Mouse (Mus musculus) hindbrain, embryonic 13.5 days (tissue): ENCODE measurements around the gene Iqgap2. TPM values are rescaled to one million over a fixed set of nuclear protein-coding genes. Genes with fewer than 3 reads are reported as not detected.
A peak's percentile ranks its signal among the peaks of the same experiment; 100 is the strongest.

ENCODE experiments used
- ATAC-seq: fragments of 200-750 bp; cut with Nextera tagmentation; 2 replicates; pipeline ENCODE4 v1.8.0; 2017; ENCODE audit warnings: moderate TSS enrichment; ENCODE audit not compliant: low FRiP score
- H3K27ac ChIP-seq: fragments of 300-500 bp; sonication (generic); 2 replicates; pipeline ENCODE4 v1.5.1; 2015; ENCODE audit warnings: inconsistent platforms, mild to moderate bottlenecking, moderate library complexity
- H3K27me3 ChIP-seq: fragments of 300-500 bp; sonication (generic); 2 replicates; pipeline ENCODE4 v1.6.1; 2015; ENCODE audit warnings: mild to moderate bottlenecking, inconsistent platforms
- H3K36me3 ChIP-seq: fragments of 300-500 bp; sonication (generic); 2 replicates; pipeline ENCODE4 v1.6.1; 2015; ENCODE audit warnings: mild to moderate bottlenecking, inconsistent platforms
- H3K4me1 ChIP-seq: fragments of 300-500 bp; sonication (generic); replicated peaks from 2 replicates; pipeline ENCODE4 v1.6.1; 2015; ENCODE audit warnings: inconsistent platforms
- H3K4me2 ChIP-seq: fragments of 300-500 bp; sonication (generic); 2 replicates; pipeline ENCODE4 v1.6.1; 2015; ENCODE audit warnings: inconsistent platforms, mild to moderate bottlenecking, moderate library complexity
- H3K4me3 ChIP-seq: fragments of 300-500 bp; sonication (generic); 2 replicates; pipeline ENCODE4 v1.5.1; 2015; ENCODE audit warnings: mild to moderate bottlenecking, inconsistent platforms
- H3K9ac ChIP-seq: fragments of 300-500 bp; sonication (generic); 2 replicates; pipeline ENCODE4 v1.6.1; 2015; ENCODE audit warnings: mild to moderate bottlenecking, inconsistent platforms
- H3K9me3 ChIP-seq: fragments of 300-500 bp; sonication (generic); 2 replicates; pipeline ENCODE4 v1.6.1; 2016; ENCODE audit warnings: inconsistent platforms
- WGBS: fragments of 180-500 bp; shearing (Covaris S2); methylation state at CpG from one replicate; pipeline ENCODE4 v1.1.7; 2015; 5-methylcytosine and 5-hydroxymethylcytosine counted together
- polyA plus RNA-seq: library from polyadenylated mRNA; unstranded; fragments of >200 nt; fragmentation: Nextera tagmentation; extraction: Ambion mirVana; gene quantifications from 2 replicates; pipeline ENCODE4 v1.2.1, GENCODE M21; 2015

The Iqgap2 gene
- polyA plus RNA-seq, 1 experiment from 2014 or later: 5.4 TPM

- Histone ChIP-seq H3K9ac (no peak overlapping the region), H3K27me3 (no peaks in the 10 kb centered on the region), H3K4me3 (no peak overlapping the region), H3K4me1 (peaks cover 6% of the 10 kb centered on the region; the same call in 1 of the 2 replicates), H3K4me2 (no peak overlapping the region), H3K27ac (no peak overlapping the region), H3K36me3 (no peaks in the 10 kb centered on the region), H3K9me3 (no peaks in the 10 kb centered on the region)
- WGBS: 63% methylated on average over 6 of the region's 6 CpGs
- peak; percentile 65; the same call in 1 of the 2 replicates for ATAC-seq
These were observed 11.1 kb downstream of the Iqgap2 start for GRCm38 (mm10) chr13:95880633-95881032.

GRCm38 (mm10) chr13:95871993-95872392, 19.7 kb downstream of the Iqgap2 start:
- Histone ChIP-seq H3K4me2 (no peak overlapping the region), H3K4me1 (peaks cover 35% of the 10 kb centered on the region), H3K9me3 (no peaks in the 10 kb centered on the region), H3K4me3 (no peak overlapping the region), H3K36me3 (no peaks in the 10 kb centered on the region), H3K9ac (no peak overlapping the region), H3K27me3 (no peaks in the 10 kb centered on the region), H3K27ac (no peak overlapping the region)
- 71% methylated on average over 4 of the region's 4 CpGs for WGBS
- no peak for ATAC-seq

- H3K4me3 ChIP-seq: no peak overlapping the region
- 97% methylated on average over 6 of the region's 8 CpGs for WGBS
- H3K4me1 ChIP-seq: peaks cover 35% of the 10 kb centered on the region
- H3K9ac ChIP-seq: no peak overlapping the region
- no peaks in the 10 kb centered on the region for H3K36me3 ChIP-seq
- no peaks in the 10 kb centered on the region for H3K9me3 ChIP-seq
- no peak for ATAC-seq
- H3K4me2 ChIP-seq: no peak overlapping the region
- H3K27me3 ChIP-seq: no peaks in the 10 kb centered on the region
- H3K27ac ChIP-seq: no peak overlapping the region
These were observed 21.1 kb downstream of the Iqgap2 start for GRCm38 (mm10) chr13:95870626-95871025.

GRCm38 (mm10) chr13:95868896-95869540, 22.7 kb downstream of the Iqgap2 start:
- no peak overlapping the region for H3K9ac ChIP-seq
- peaks cover 35% of the 10 kb centered on the region for H3K4me1 ChIP-seq
- H3K36me3 ChIP-seq: no peaks in the 10 kb centered on the region
- peak; percentile 83 for ATAC-seq
- 27% methylated on average over 8 of the region's 8 CpGs for WGBS
- H3K9me3 ChIP-seq: no peaks in the 10 kb centered on the region
- H3K27me3 ChIP-seq: no peaks in the 10 kb centered on the region
- H3K27ac ChIP-seq: peak overlapping the region; percentile 74
- H3K4me2 ChIP-seq: peak overlapping the region; percentile 27
- H3K4me3 ChIP-seq: no peak overlapping the region

- H3K36me3 ChIP-seq: no peaks in the 10 kb centered on the region
- WGBS: 86% methylated on average over 8 of the region's 8 CpGs
- ATAC-seq: no peak
- H3K4me2 ChIP-seq: no peak overlapping the region
- H3K4me1 ChIP-seq: no peaks in the 10 kb centered on the region
- no peaks in the 10 kb centered on the region for H3K9me3 ChIP-seq
- H3K27ac ChIP-seq: no peak overlapping the region
- no peak overlapping the region for H3K9ac ChIP-seq
- H3K27me3 ChIP-seq: no peaks in the 10 kb centered on the region
- H3K4me3 ChIP-seq: no peak overlapping the region
These were observed 29.5 kb downstream of the Iqgap2 start for GRCm38 (mm10) chr13:95862201-95862600.

- ATAC-seq: no peak
- no peaks in the 10 kb centered on the region for H3K27me3 ChIP-seq
These were observed 32.5 kb downstream of the Iqgap2 start for GRCm38 (mm10) chr13:95859271-95859670.

GRCm38 (mm10) chr13:95858866-95859265, 32.9 kb downstream of the Iqgap2 start:
- H3K27me3 ChIP-seq: no peaks in the 10 kb centered on the region
- no peaks in the 10 kb centered on the region for H3K4me1 ChIP-seq
- ATAC-seq: no peak
- no peak overlapping the region for H3K27ac ChIP-seq
- WGBS: 90% methylated on average over 9 of the region's 9 CpGs
- H3K9me3 ChIP-seq: no peaks in the 10 kb centered on the region
- no peak overlapping the region for H3K4me3 ChIP-seq
- H3K9ac ChIP-seq: no peak overlapping the region
- no peaks in the 10 kb centered on the region for H3K36me3 ChIP-seq
- H3K4me2 ChIP-seq: no peak overlapping the region

More at GRCm38 (mm10) chr13:95859271-95859670, 32.5 kb downstream of the Iqgap2 start:
- Histone ChIP-seq H3K9me3 (no peaks in the 10 kb centered on the region), H3K4me1 (no peaks in the 10 kb centered on the region), H3K36me3 (no peaks in the 10 kb centered on the region), H3K27ac (no peak overlapping the region), H3K4me3 (no peak overlapping the region), H3K9ac (no peak overlapping the region), H3K4me2 (no peak overlapping the region)
- 73% methylated on average over 4 of the region's 4 CpGs for WGBS

GRCm38 (mm10) chr13:95855537-95855936, 36.2 kb downstream of the Iqgap2 start:
- WGBS: 93% methylated on average over 4 of the region's 4 CpGs
- Histone ChIP-seq H3K9me3 (no peaks in the 10 kb centered on the region), H3K27me3 (no peaks in the 10 kb centered on the region), H3K4me3 (no peak overlapping the region), H3K4me1 (peaks cover 3% of the 10 kb centered on the region; the same call in 1 of the 2 replicates), H3K27ac (no peak overlapping the region), H3K4me2 (no peak overlapping the region), H3K36me3 (no peaks in the 10 kb centered on the region), H3K9ac (no peak overlapping the region)
- no peak for ATAC-seq

GRCm38 (mm10) chr13:95851611-95852010, 40.1 kb downstream of the Iqgap2 start:
- 20% methylated on average over 4 of the region's 4 CpGs for WGBS
- H3K27me3 ChIP-seq: no peaks in the 10 kb centered on the region
- no peak for ATAC-seq
- no peak overlapping the region for H3K9ac ChIP-seq
- H3K4me2 ChIP-seq: no peak overlapping the region
- H3K4me1 ChIP-seq: peaks cover 16% of the 10 kb centered on the region
- H3K27ac ChIP-seq: no peak overlapping the region
- H3K36me3 ChIP-seq: no peaks in the 10 kb centered on the region
- no peak overlapping the region for H3K4me3 ChIP-seq
- H3K9me3 ChIP-seq: no peaks in the 10 kb centered on the region

- Histone ChIP-seq H3K4me1 (peaks cover 16% of the 10 kb centered on the region), H3K4me2 (no peak overlapping the region), H3K36me3 (no peaks in the 10 kb centered on the region), H3K9me3 (no peaks in the 10 kb centered on the region), H3K9ac (no peak overlapping the region), H3K4me3 (no peak overlapping the region), H3K27ac (no peak overlapping the region), H3K27me3 (no peaks in the 10 kb centered on the region)
- ATAC-seq: no peak
- WGBS: 66% methylated on average over 5 of the region's 5 CpGs
These were observed 41.3 kb downstream of the Iqgap2 start for GRCm38 (mm10) chr13:95850451-95850850.

- H3K4me1 ChIP-seq: peaks cover 16% of the 10 kb centered on the region
- H3K4me2 ChIP-seq: 0 out of 2 replicates have a peak overlapping the region, but pooled peaks have one; percentile 8
- no peaks in the 10 kb centered on the region for H3K9me3 ChIP-seq
- 50% methylated on average over 7 of the region's 7 CpGs for WGBS
- H3K4me3 ChIP-seq: no peak overlapping the region
- ATAC-seq: peak; percentile 72; the same call in 1 of the 2 replicates
- H3K27me3 ChIP-seq: no peaks in the 10 kb centered on the region
- H3K27ac ChIP-seq: no peak overlapping the region
- H3K36me3 ChIP-seq: no peaks in the 10 kb centered on the region
- H3K9ac ChIP-seq: no peak overlapping the region
These were observed 42.2 kb downstream of the Iqgap2 start for GRCm38 (mm10) chr13:95849501-95850007.

GRCm38 (mm10) chr13:95846364-95846763, 45.4 kb downstream of the Iqgap2 start:
- Histone ChIP-seq H3K4me3 (no peak overlapping the region), H3K27ac (no peak overlapping the region), H3K27me3 (no peaks in the 10 kb centered on the region), H3K4me1 (peaks cover 16% of the 10 kb centered on the region), H3K4me2 (no peak overlapping the region), H3K36me3 (no peaks in the 10 kb centered on the region), H3K9me3 (no peaks in the 10 kb centered on the region), H3K9ac (no peak overlapping the region)
- WGBS: 83% methylated on average over 5 of the region's 5 CpGs
- ATAC-seq: no peak

- H3K27me3 ChIP-seq: no peaks in the 10 kb centered on the region
These were observed 46.8 kb downstream of the Iqgap2 start for GRCm38 (mm10) chr13:95844950-95845349.

More at GRCm38 (mm10) chr13:95844950-95845349, 46.8 kb downstream of the Iqgap2 start:
- ATAC-seq: no peak
- H3K4me2 ChIP-seq: no peak overlapping the region
- H3K4me3 ChIP-seq: no peak overlapping the region
- H3K9ac ChIP-seq: no peak overlapping the region
- peaks cover 8% of the 10 kb centered on the region for H3K4me1 ChIP-seq
- no peak overlapping the region for H3K27ac ChIP-seq
- WGBS: 86% methylated on average over 3 of the region's 3 CpGs
- no peaks in the 10 kb centered on the region for H3K36me3 ChIP-seq
- H3K9me3 ChIP-seq: no peaks in the 10 kb centered on the region
